ENCODE assay signal across 9 mouse cellular contexts in the genomic region with DNA sequence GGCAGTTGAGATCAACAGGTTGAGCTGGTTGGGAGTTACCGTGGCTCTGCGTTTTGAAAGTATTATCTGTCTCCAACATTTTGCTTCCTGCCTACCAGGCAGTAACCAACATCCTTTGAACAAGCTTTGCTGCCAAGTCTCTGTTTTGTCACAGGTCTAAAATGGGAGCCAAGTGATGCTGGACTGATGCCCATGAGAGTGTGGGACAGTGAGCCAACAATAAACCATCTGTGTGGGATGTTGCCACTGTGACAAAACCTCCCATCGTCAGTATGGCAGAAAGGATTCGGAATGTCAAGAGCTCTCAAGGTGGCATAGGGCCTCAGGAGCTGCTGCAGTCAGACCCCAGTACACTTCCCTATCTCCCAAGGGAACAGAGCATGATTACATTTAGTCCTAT.
DNase-seq lines count a peak whose midpoint lies in the region; ATAC-seq lines count a peak whose summit lies in the region.
"Had no signal": no experiment of that assay in that cellular context is flagged by ENCODE, and none has a peak within 500 bp of the region (broad histone marks: within the 10 kb centered on the region; RNA-seq: fewer than 3 reads in every experiment).

No protein-coding gene starts in this region.

- H3K4me3 ChIP-seq in heart, embryonic 15.5 days, result no peak overlapping the region
- H3K4me3 ChIP-seq in intestine, embryonic 16.5 days (ENCODE audit: low read length), result no peak overlapping the region
- H3K4me3 ChIP-seq: erythroblast, embryonic 14.5 days had no signal

- H3K27me3 ChIP-seq in heart, embryonic 15.5 days, result no peaks in the 10 kb centered on the region
- no peaks in the 10 kb centered on the region for H3K27me3 ChIP-seq in intestine, embryonic 16.5 days (replicated peaks; ENCODE audit: control insufficient read depth, insufficient read depth, low read length)

- DNase-seq in adrenal gland, adult 2 months, result peak; percentile 7
- DNase-seq in adrenal gland, adult 8-10 months, result no peak
- peak; percentile 56 for DNase-seq in cerebellum, adult 11 months
- peak; percentile 75 to 91 for DNase-seq in left cerebral cortex, postnatal 14 days (ENCODE audit: low spot score in 2 of 2)
- DNase-seq in testis, postnatal 14 days (ENCODE audit: low spot score), result no peak
- DNase-seq in embryo, embryonic 9.5 days (ENCODE audit: extremely low spot score), result no peak

- H3K9ac ChIP-seq in heart, embryonic 15.5 days, result no peak overlapping the region
- H3K9ac ChIP-seq in intestine, embryonic 16.5 days (ENCODE audit: low read depth, low read length), result no peak overlapping the region

- 30% methylated on average over 4 of the region's 4 CpGs for WGBS in heart, embryonic 15.5 days
- WGBS in intestine, embryonic 16.5 days, result 84% methylated on average over 4 of the region's 4 CpGs

- ATAC-seq in heart, embryonic 15.5 days (replicated peaks; ENCODE audit: insufficient number of reproducible peaks, insufficient read depth, low FRiP score, low read depth), result peak; percentile 64
- ATAC-seq in intestine, embryonic 16.5 days, result no peak

- H3K27ac ChIP-seq in heart, embryonic 15.5 days, result peak overlapping the region; percentile 68
- no peak overlapping the region for H3K27ac ChIP-seq in intestine, embryonic 16.5 days (ENCODE audit: low read length)

- intact Hi-C loops in left cerebral cortex, postnatal 14 days (cut with DNase I), result no loop called here

- no peaks in the 10 kb centered on the region; the same call in 1 of the 2 replicates for H3K36me3 ChIP-seq in heart, embryonic 15.5 days
- no peaks in the 10 kb centered on the region for H3K36me3 ChIP-seq in intestine, embryonic 16.5 days (ENCODE audit: control insufficient read depth, insufficient read depth, low read length)

- no peaks in the 10 kb centered on the region for H3K9me3 ChIP-seq in heart, embryonic 15.5 days (replicated peaks)
- no peaks in the 10 kb centered on the region for H3K9me3 ChIP-seq in intestine, embryonic 16.5 days (ENCODE audit: control insufficient read depth, low read length)

- no peak overlapping the region for H3K4me2 ChIP-seq in heart, embryonic 15.5 days
- no peak overlapping the region for H3K4me2 ChIP-seq in intestine, embryonic 16.5 days (ENCODE audit: low read depth, low read length)

- peaks cover 9% of the 10 kb centered on the region for H3K4me1 ChIP-seq in heart, embryonic 15.5 days (replicated peaks)
- no peaks in the 10 kb centered on the region for H3K4me1 ChIP-seq in intestine, embryonic 16.5 days (ENCODE audit: control insufficient read depth, insufficient read depth, low read length)

Comparison
In these comparisons a context has a peak if more than half of its experiments do, and no peak if none do; other contexts are left out.
1. DNase-seq: peak in adrenal gland, adult 2 months (single experiment), cerebellum, adult 11 months (single experiment) and left cerebral cortex, postnatal 14 days (2 of 2); none in adrenal gland, adult 8-10 months (single experiment), testis, postnatal 14 days (single experiment) and embryo, embryonic 9.5 days (single experiment).